In genomic region chr5:143048232-143049012, GRCm38 (mm10) we compare ENCODE assay signal across 8 mouse cellular contexts.
DNase-seq lines count a peak whose midpoint lies in the region; ATAC-seq and TF ChIP-seq lines count a peak whose summit lies in the region.

No protein-coding gene starts in this region.

- peaks cover 5% of the 10 kb centered on the region; the same call in 1 of the 2 replicates for H3K36me3 ChIP-seq in kidney, embryonic 16.5 days (ENCODE audit: insufficient read depth, low read length)
- H3K36me3 ChIP-seq in hindbrain, embryonic 12.5 days: 0 out of 2 replicates have a peak, but pooled peaks cover 6% of the 10 kb centered on the region
- no peaks in the 10 kb centered on the region for H3K36me3 ChIP-seq in midbrain, embryonic 15.5 days (replicated peaks)

- TF ChIP-seq CTCF in bone marrow macrophage, adult 2 months (IDR thresholded peaks at IDR 0.05; ENCODE audit: low read depth, low read length): no peak

- ATAC-seq in kidney, embryonic 16.5 days (ENCODE audit: low FRiP score, low TSS enrichment): no peak
- no peak for ATAC-seq in hindbrain, embryonic 12.5 days (ENCODE audit: low FRiP score)
- ATAC-seq in midbrain, embryonic 15.5 days (replicated peaks): 0 out of 2 replicates have a peak, but pooled peaks have one; percentile 60
- no peak for ATAC-seq in activated CD4-positive, CD25-positive, alpha-beta regulatory T cell, adult 4 months

- H3K9me3 ChIP-seq in kidney, embryonic 16.5 days (ENCODE audit: low read length): no peaks in the 10 kb centered on the region
- no peaks in the 10 kb centered on the region for H3K9me3 ChIP-seq in hindbrain, embryonic 12.5 days (replicated peaks)
- H3K9me3 ChIP-seq in midbrain, embryonic 15.5 days: no peaks in the 10 kb centered on the region

- H3K4me2 ChIP-seq in kidney, embryonic 16.5 days (replicated peaks; ENCODE audit: low read depth, low read length): no peak overlapping the region
- H3K4me2 ChIP-seq in hindbrain, embryonic 12.5 days (replicated peaks): no peak overlapping the region
- no peak overlapping the region for H3K4me2 ChIP-seq in midbrain, embryonic 15.5 days

- no peak overlapping the region for H3K4me3 ChIP-seq in kidney, embryonic 16.5 days (ENCODE audit: low read length)
- no peak overlapping the region for H3K4me3 ChIP-seq in bone marrow macrophage, adult 2 months (ENCODE audit: insufficient read depth, low read length)
- H3K4me3 ChIP-seq in hindbrain, embryonic 12.5 days: no peak overlapping the region
- H3K4me3 ChIP-seq in midbrain, embryonic 15.5 days: no peak overlapping the region

- H3K27me3 ChIP-seq in kidney, embryonic 16.5 days (ENCODE audit: insufficient read depth, low read length): no peaks in the 10 kb centered on the region
- H3K27me3 ChIP-seq in hindbrain, embryonic 12.5 days: no peaks in the 10 kb centered on the region
- no peaks in the 10 kb centered on the region for H3K27me3 ChIP-seq in midbrain, embryonic 15.5 days (replicated peaks)

- no peak overlapping the region; the same call in 1 of the 2 replicates for H3K9ac ChIP-seq in kidney, embryonic 16.5 days (replicated peaks; ENCODE audit: low read length)
- no peak overlapping the region for H3K9ac ChIP-seq in hindbrain, embryonic 12.5 days
- H3K9ac ChIP-seq in midbrain, embryonic 15.5 days: no peak overlapping the region

- H3K4me1 ChIP-seq in kidney, embryonic 16.5 days (ENCODE audit: insufficient read depth, low read length): peaks cover 12% of the 10 kb centered on the region; the same call in 1 of the 2 replicates
- H3K4me1 ChIP-seq in bone marrow macrophage, adult 2 months (ENCODE audit: control insufficient read depth, insufficient read depth, low read length): peaks cover 68% of the 10 kb centered on the region
- H3K4me1 ChIP-seq in hindbrain, embryonic 12.5 days: peaks cover 25% of the 10 kb centered on the region
- peaks cover 43% of the 10 kb centered on the region for H3K4me1 ChIP-seq in midbrain, embryonic 15.5 days

- H3K27ac ChIP-seq in kidney, embryonic 16.5 days (ENCODE audit: low read length): peak overlapping the region; percentile 81
- H3K27ac ChIP-seq in bone marrow macrophage, adult 2 months (ENCODE audit: insufficient read depth, low read depth, low read length): peak overlapping the region; percentile 84
- peak overlapping the region; percentile 77 for H3K27ac ChIP-seq in hindbrain, embryonic 12.5 days
- peak overlapping the region; percentile 72 for H3K27ac ChIP-seq in midbrain, embryonic 15.5 days

- no peak for TF ChIP-seq POLR2A in bone marrow macrophage, adult 2 months (IDR thresholded peaks at IDR 0.05; ENCODE audit: borderline replicate concordance, low read depth, low read length)

- no peak for DNase-seq in kidney, adult 9 months
- DNase-seq in ovary, postnatal 14 days (ENCODE audit: low spot score): no peak
- DNase-seq in thymus, postnatal 14 days: no peak
